Mouse (Mus musculus): ENCODE results near the gene Pfn1. TPM values are rescaled to one million over a fixed set of nuclear protein-coding genes. Genes with fewer than 3 reads are reported as not detected.

The Pfn1 gene
- polyA plus RNA-seq, 1 experiment from 2014 or later, result 1,099 TPM

DNA sequence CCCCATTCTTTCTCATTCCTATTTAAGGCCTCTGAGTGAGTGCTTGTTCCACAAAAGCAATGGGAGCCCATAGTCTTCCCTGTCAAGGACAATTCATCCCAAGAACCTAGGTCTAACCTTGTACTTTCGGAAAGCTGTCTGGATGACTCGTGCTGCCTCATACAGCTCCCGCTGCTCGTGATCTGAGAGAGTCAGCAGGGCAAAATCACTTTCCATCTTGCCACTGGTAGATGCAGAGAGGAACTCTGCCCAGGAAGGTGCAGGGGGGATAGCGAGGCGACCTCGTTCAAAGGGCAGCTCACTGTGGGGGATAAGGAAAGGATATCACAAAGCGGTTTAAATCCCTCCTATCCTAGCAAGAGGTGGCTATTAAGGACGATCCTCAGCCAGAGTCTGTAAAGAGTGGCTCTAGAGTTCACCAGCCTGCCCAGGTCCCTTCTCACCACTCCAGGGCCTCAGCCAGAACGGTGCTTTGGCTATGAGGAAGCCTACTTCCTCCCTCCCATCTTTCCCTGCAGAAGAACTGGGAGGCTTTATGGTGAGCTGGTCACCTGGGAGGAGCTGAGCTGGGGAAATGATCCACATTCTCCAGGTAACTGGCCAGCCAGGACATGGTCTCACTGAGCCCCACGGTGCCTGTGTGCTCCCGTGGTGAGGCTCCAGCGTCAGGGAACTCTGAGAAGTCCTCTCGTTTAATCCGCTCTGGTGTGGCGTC, 17.0 kb upstream of the Pfn1 start:
- peak overlapping the region; percentile 94; the same call in 1 of the 2 replicates for H3K4me2 ChIP-seq (replicated peaks)
- H3K9me3 ChIP-seq, result no peaks in the 10 kb centered on the region
- no peak overlapping the region for H3K4me3 ChIP-seq
- H3K9ac ChIP-seq (replicated peaks), result 0 out of 2 replicates have a peak overlapping the region, but pooled peaks have one; percentile 24
- ATAC-seq (ENCODE audit: low FRiP score, low read depth), result no peak
- H3K36me3 ChIP-seq, result peaks cover 38% of the 10 kb centered on the region
- H3K27me3 ChIP-seq, result no peaks in the 10 kb centered on the region
- WGBS, result 80% methylated on average over 16 of the region's 16 CpGs
- peaks cover 27% of the 10 kb centered on the region for H3K4me1 ChIP-seq
- no peak overlapping the region for H3K27ac ChIP-seq (replicated peaks)

- H3K36me3 ChIP-seq, result peaks cover 37% of the 10 kb centered on the region
- H3K4me3 ChIP-seq, result peak overlapping the region; percentile 67
- H3K9me3 ChIP-seq, result no peaks in the 10 kb centered on the region
- H3K4me1 ChIP-seq, result peaks cover 27% of the 10 kb centered on the region
- peak overlapping the region; percentile 90 for H3K27ac ChIP-seq (replicated peaks)
- ATAC-seq (ENCODE audit: low FRiP score, low read depth), result no peak
- 48% methylated on average over 14 of the region's 14 CpGs for WGBS
- H3K4me2 ChIP-seq (replicated peaks), result peak overlapping the region; percentile 94
- H3K27me3 ChIP-seq, result no peaks in the 10 kb centered on the region
- peak overlapping the region; percentile 84 for H3K9ac ChIP-seq (replicated peaks)
Observed at GRCm38 (mm10) chr11:70670483-70670882, 16.0 kb upstream of the Pfn1 start.

GRCm38 (mm10) chr11:70669582-70670345, 15.3 kb upstream of the Pfn1 start:
- Histone ChIP-seq H3K36me3 (peaks cover 38% of the 10 kb centered on the region), H3K9me3 (no peaks in the 10 kb centered on the region), H3K4me2 (replicated peaks) (peak overlapping the region; percentile 94), H3K4me3 (peak overlapping the region; percentile 67), H3K4me1 (peaks cover 27% of the 10 kb centered on the region), H3K27me3 (no peaks in the 10 kb centered on the region), H3K9ac (replicated peaks) (peak overlapping the region; percentile 84), H3K27ac (replicated peaks) (peak overlapping the region; percentile 90)
- peak; percentile 52 for ATAC-seq (ENCODE audit: low FRiP score, low read depth)
- WGBS, result under 1% methylated on average over 31 of the region's 31 CpGs

DNA sequence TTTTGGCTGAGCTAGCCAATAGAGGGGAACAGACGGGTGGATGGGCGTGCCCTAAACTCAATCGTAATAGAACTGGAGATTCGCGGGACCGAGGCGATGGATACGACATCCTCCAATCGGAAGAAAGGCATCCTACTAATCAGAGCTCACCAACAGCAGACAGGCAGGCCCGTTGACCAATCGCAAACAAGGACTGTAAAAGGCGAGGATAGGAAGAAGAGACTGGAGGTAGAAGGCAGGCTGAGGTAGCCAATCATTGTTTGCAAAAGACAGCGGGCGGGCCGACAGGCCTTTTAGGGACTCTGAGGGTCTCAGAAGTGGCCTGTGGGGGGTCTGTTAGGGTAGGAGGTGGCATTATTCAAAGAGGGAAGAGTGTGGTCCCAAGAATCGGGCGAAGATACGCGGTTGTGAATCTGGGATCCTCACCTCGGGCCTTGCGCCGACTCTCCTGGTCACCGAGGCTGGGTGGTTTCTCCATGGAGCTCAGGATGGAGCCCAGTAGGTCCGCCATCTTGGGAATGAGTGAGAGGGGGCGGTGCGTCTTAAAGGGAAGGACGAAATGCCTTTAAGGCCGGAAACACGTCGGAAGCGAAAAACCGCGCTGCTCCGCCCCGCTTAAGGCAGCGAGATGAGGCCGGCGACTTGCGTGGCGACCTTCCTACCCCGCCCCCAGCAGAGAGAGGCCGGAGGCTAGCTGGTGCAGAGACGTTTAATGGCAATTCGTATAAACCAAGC, 14.5 kb upstream of the Pfn1 start, which contains the start of gene Spag7:
TSS of gene Spag7 (minus strand) at position 646 of the 735 bp plus-strand sequence.
- peak; percentile 95 for ATAC-seq (ENCODE audit: low FRiP score, low read depth)
- Histone ChIP-seq H3K4me1 (peaks cover 27% of the 10 kb centered on the region), H3K4me2 (replicated peaks) (peak within 1 kb of the TSS; percentile 94), H3K9me3 (no peaks in the 10 kb centered on the region), H3K27ac (replicated peaks) (peak within 1 kb of the TSS; percentile 90), H3K4me3 (peak within 1 kb of the TSS; percentile 67), H3K36me3 (peaks cover 39% of the 10 kb centered on the region), H3K27me3 (no peaks in the 10 kb centered on the region), H3K9ac (replicated peaks) (peak within 1 kb of the TSS; percentile 84)
- under 1% methylated on average over 44 of the region's 44 CpGs for WGBS

DNA sequence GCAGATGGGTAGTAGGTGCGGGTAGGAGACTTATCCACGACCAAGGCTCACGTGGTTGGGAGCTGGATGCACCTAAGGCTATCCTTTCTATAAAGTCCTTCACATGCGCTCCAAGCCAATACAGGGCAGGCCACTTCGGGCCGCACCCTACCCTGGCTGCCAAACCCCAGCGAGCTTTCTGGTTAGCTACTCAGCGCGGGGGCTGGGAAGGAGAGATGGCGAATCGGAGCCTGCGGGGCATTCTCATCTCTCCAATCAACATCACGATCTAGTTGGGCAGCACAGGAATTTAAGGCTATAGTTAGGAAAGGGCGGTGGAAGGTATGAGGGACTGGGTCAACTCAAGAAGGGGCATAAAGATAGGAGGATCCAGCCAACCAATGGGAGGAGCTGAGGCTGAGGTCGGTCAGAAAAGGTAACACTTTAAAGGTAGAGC, 13.9 kb upstream of the Pfn1 start:
- Histone ChIP-seq H3K9me3 (no peaks in the 10 kb centered on the region), H3K4me2 (replicated peaks) (peak overlapping the region; percentile 94), H3K9ac (replicated peaks) (peak overlapping the region; percentile 62), H3K36me3 (peaks cover 39% of the 10 kb centered on the region), H3K27ac (replicated peaks) (peak overlapping the region; percentile 90), H3K4me1 (peaks cover 27% of the 10 kb centered on the region), H3K27me3 (no peaks in the 10 kb centered on the region), H3K4me3 (peak overlapping the region; percentile 67)
- WGBS, result 1% methylated on average over 15 of the region's 15 CpGs
- ATAC-seq (ENCODE audit: low FRiP score, low read depth), result peak; percentile 27; the same call in 1 of the 2 replicates

GRCm38 (mm10) chr11:70667271-70668150, 13.1 kb upstream of the Pfn1 start:
- peak overlapping the region; percentile 62; the same call in 1 of the 2 replicates for H3K9ac ChIP-seq (replicated peaks)
- H3K4me2 ChIP-seq (replicated peaks), result peak overlapping the region; percentile 94
- H3K27ac ChIP-seq (replicated peaks), result peak overlapping the region; percentile 90; the same call in 1 of the 2 replicates
- peaks cover 27% of the 10 kb centered on the region for H3K4me1 ChIP-seq
- peaks cover 48% of the 10 kb centered on the region for H3K36me3 ChIP-seq
- no peaks in the 10 kb centered on the region for H3K9me3 ChIP-seq
- peak overlapping the region; percentile 67 for H3K4me3 ChIP-seq
- 79% methylated on average over 14 of the region's 14 CpGs for WGBS
- ATAC-seq (ENCODE audit: low FRiP score, low read depth), result no peak
- H3K27me3 ChIP-seq, result no peaks in the 10 kb centered on the region

DNA sequence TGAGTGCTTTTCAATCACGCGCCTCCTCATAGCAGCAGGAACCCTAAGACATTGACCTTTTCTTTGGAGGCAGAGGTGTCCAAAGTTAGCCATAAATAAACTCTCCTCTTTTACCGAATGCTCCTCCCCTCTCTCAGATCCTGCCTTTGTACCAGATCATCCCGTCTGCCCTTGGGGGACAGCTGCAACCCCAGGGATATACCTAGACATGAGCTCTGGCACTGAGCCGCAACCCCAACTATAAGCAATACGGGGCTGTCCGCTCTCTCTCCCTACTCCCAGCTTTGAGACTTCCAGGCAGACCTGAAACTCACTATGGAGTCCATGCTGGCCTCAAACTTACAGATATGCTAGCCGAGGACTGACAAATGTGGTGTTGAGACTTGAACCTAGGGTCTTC, 12.2 kb upstream of the Pfn1 start:
- WGBS, result 90% methylated on average over 8 of the region's 8 CpGs
- Histone ChIP-seq H3K4me1 (peaks cover 27% of the 10 kb centered on the region), H3K4me3 (no peak overlapping the region), H3K36me3 (peaks cover 48% of the 10 kb centered on the region), H3K27ac (replicated peaks) (no peak overlapping the region), H3K9ac (replicated peaks) (no peak overlapping the region), H3K27me3 (no peaks in the 10 kb centered on the region), H3K9me3 (no peaks in the 10 kb centered on the region), H3K4me2 (replicated peaks) (no peak overlapping the region)
- ATAC-seq (ENCODE audit: low FRiP score, low read depth), result no peak

DNA sequence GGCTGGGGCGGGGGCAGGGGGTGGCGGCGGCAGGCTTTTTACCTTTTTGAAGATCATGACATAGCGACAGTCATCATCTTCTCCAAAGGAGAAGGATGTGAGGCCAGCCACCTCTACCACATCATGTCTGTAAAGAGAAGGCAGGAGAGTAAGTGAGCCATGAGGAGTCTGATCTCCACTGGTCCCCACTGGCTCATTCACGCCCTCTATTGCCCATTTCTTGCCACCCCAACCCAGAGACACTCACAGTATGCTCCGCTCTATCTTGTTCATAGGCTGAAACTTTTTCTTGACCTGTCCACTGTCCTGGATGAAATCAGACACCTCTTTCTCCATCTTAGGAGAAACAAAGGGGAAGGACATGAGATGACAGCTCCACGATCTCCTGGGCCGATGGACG, 10.3 kb upstream of the Pfn1 start:
- H3K27ac ChIP-seq (replicated peaks), result no peak overlapping the region
- H3K36me3 ChIP-seq, result peaks cover 55% of the 10 kb centered on the region
- peaks cover 15% of the 10 kb centered on the region for H3K4me1 ChIP-seq
- H3K27me3 ChIP-seq, result no peaks in the 10 kb centered on the region
- no peak overlapping the region for H3K4me3 ChIP-seq
- no peak overlapping the region for H3K9ac ChIP-seq (replicated peaks)
- no peaks in the 10 kb centered on the region for H3K9me3 ChIP-seq
- H3K4me2 ChIP-seq (replicated peaks), result no peak overlapping the region
- no peak for ATAC-seq (ENCODE audit: low FRiP score, low read depth)
- 93% methylated on average over 9 of the region's 9 CpGs for WGBS

- peaks cover 55% of the 10 kb centered on the region for H3K36me3 ChIP-seq
- no peak overlapping the region for H3K4me2 ChIP-seq (replicated peaks)
- peaks cover 15% of the 10 kb centered on the region for H3K4me1 ChIP-seq
- H3K9me3 ChIP-seq, result no peaks in the 10 kb centered on the region
- 95% methylated on average over 6 of the region's 6 CpGs for WGBS
- no peak overlapping the region for H3K4me3 ChIP-seq
- no peak overlapping the region for H3K9ac ChIP-seq (replicated peaks)
- no peak overlapping the region for H3K27ac ChIP-seq (replicated peaks)
- no peak for ATAC-seq (ENCODE audit: low FRiP score, low read depth)
- H3K27me3 ChIP-seq, result no peaks in the 10 kb centered on the region
Observed at GRCm38 (mm10) chr11:70663957-70664356, 9.5 kb upstream of the Pfn1 start.

- no peak overlapping the region for H3K4me3 ChIP-seq
- no peak overlapping the region for H3K9ac ChIP-seq (replicated peaks)
- H3K36me3 ChIP-seq, result peaks cover 55% of the 10 kb centered on the region
- WGBS, result 88% methylated on average over 8 of the region's 8 CpGs
- H3K27me3 ChIP-seq, result no peaks in the 10 kb centered on the region
- H3K4me1 ChIP-seq, result peaks cover 12% of the 10 kb centered on the region
- no peaks in the 10 kb centered on the region for H3K9me3 ChIP-seq
- no peak overlapping the region for H3K4me2 ChIP-seq (replicated peaks)
- no peak overlapping the region for H3K27ac ChIP-seq (replicated peaks)
- no peak for ATAC-seq (ENCODE audit: low FRiP score, low read depth)
Observed at GRCm38 (mm10) chr11:70663101-70663500, 8.7 kb upstream of the Pfn1 start.

GRCm38 (mm10) chr11:70660571-70660970, 6.1 kb upstream of the Pfn1 start:
- Histone ChIP-seq H3K36me3 (peaks cover 50% of the 10 kb centered on the region), H3K27me3 (peaks cover 8% of the 10 kb centered on the region; the same call in 1 of the 2 replicates), H3K4me3 (no peak overlapping the region), H3K4me2 (replicated peaks) (no peak overlapping the region), H3K27ac (replicated peaks) (no peak overlapping the region), H3K9me3 (no peaks in the 10 kb centered on the region), H3K9ac (replicated peaks) (no peak overlapping the region), H3K4me1 (peaks cover 18% of the 10 kb centered on the region)
- no peak for ATAC-seq (ENCODE audit: low FRiP score, low read depth)
- WGBS, result 87% methylated on average over 8 of the region's 8 CpGs

Data from midbrain, embryonic 12.5 days (tissue).